Comparison of ENCODE assay signal across 10 mouse cellular contexts in the genomic region with DNA sequence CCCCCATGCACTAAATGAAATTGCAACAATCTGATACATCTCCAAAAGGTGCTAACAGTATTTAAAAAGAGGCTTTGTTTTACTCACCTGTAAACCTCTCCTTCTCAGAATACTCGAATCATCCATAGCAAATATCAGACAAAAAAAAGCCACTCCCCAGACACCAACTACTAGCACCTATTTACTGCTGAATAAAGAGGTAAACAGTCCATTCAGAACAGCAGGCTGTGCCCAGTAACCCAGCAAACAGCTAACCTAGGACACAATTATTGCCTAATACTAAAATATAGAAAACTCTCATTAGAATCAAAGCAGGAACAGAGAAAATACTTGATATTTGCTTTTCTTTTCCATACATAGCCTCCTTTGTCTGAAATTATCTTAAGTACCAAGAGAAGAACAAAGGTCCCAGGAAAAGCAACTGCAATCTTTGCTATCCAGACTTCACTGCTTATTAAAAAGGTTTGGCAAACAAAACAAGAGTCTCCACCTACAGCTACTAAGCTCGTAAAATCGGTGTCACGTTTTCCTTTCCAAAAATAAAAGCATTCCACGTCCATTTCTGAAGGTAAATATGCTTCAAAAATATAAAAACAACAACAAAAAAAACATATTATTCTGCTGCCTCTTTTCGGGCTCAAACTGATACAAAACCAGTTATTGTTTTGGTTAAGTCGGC. TPM values are rescaled to one million over a fixed set of nuclear protein-coding genes. Genes with fewer than 3 reads are reported as not detected.
DNase-seq lines count a peak whose midpoint lies in the region; ATAC-seq and TF ChIP-seq lines count a peak whose summit lies in the region.
"Had no signal": no experiment of that assay in that cellular context is flagged by ENCODE, and none has a peak within 500 bp of the region (broad histone marks: within the 10 kb centered on the region; RNA-seq: fewer than 3 reads in every experiment).

No protein-coding gene starts in this region.

- ATAC-seq in heart, embryonic 16.5 days (replicated peaks; ENCODE audit: extremely low read depth, insufficient read depth, low FRiP score) = no peak
- ATAC-seq in forebrain, postnatal 0 days = peak; percentile 19; the same call in 1 of the 2 replicates
- peak; percentile 35; the same call in 1 of the 2 replicates for ATAC-seq in midbrain, embryonic 15.5 days (replicated peaks)
- ATAC-seq in megakaryocyte, adult 5-6 weeks (ENCODE audit: poor library complexity, severe bottlenecking) = no peak
- ATAC-seq: liver, embryonic 12.5 days had no signal

- 48% methylated on average over 7 of the region's 7 CpGs for WGBS in heart, embryonic 16.5 days
- WGBS in forebrain, postnatal 0 days = 5% methylated on average over 7 of the region's 7 CpGs
- 7% methylated on average over 7 of the region's 7 CpGs for WGBS in midbrain, embryonic 15.5 days

- peaks cover 10% of the 10 kb centered on the region for H3K4me1 ChIP-seq in heart, embryonic 16.5 days (ENCODE audit: control insufficient read depth, insufficient read depth, low read length)
- peaks cover 12% of the 10 kb centered on the region; the same call in 1 of the 2 replicates for H3K4me1 ChIP-seq in forebrain, postnatal 0 days (ENCODE audit: insufficient read depth)
- H3K4me1 ChIP-seq in midbrain, embryonic 15.5 days = peaks cover 30% of the 10 kb centered on the region

- TF ChIP-seq POLR2A in brain, embryonic 14.5 days (IDR thresholded peaks at IDR 0.05; ENCODE audit: borderline replicate concordance, extremely low read depth, insufficient read depth, insufficient read length, poor library complexity, severe bottlenecking) = no peak

- H3K4me2 ChIP-seq in heart, embryonic 16.5 days (ENCODE audit: low read depth, low read length) = peak overlapping the region; percentile 57
- peak overlapping the region; percentile 63 for H3K4me2 ChIP-seq in forebrain, postnatal 0 days (ENCODE audit: low read depth)
- H3K4me2 ChIP-seq in midbrain, embryonic 15.5 days = peak overlapping the region; percentile 59
- H3K4me2 ChIP-seq: liver, embryonic 12.5 days had no signal

- no peaks in the 10 kb centered on the region for H3K36me3 ChIP-seq in heart, embryonic 16.5 days (ENCODE audit: control insufficient read depth, insufficient read depth)
- no peaks in the 10 kb centered on the region for H3K36me3 ChIP-seq in forebrain, postnatal 0 days (ENCODE audit: insufficient read depth)
- H3K36me3 ChIP-seq in midbrain, embryonic 15.5 days (replicated peaks) = no peaks in the 10 kb centered on the region
- H3K36me3 ChIP-seq: liver, embryonic 12.5 days had no signal

- no peaks in the 10 kb centered on the region for H3K27me3 ChIP-seq in heart, embryonic 16.5 days (ENCODE audit: control insufficient read depth, insufficient read depth, low read length)
- no peaks in the 10 kb centered on the region for H3K27me3 ChIP-seq in forebrain, postnatal 0 days (ENCODE audit: insufficient read depth, low read length)
- H3K27me3 ChIP-seq in midbrain, embryonic 15.5 days (replicated peaks) = no peaks in the 10 kb centered on the region
- H3K27me3 ChIP-seq: liver, embryonic 12.5 days had no signal

- H3K27ac ChIP-seq in heart, embryonic 16.5 days (ENCODE audit: low read length) = no peak overlapping the region
- H3K27ac ChIP-seq in forebrain, postnatal 0 days (ENCODE audit: low read depth, low read length) = peak overlapping the region; percentile 95
- peak overlapping the region; percentile 89 for H3K27ac ChIP-seq in midbrain, embryonic 15.5 days
- H3K27ac ChIP-seq: liver, embryonic 12.5 days had no signal

- no peak for DNase-seq in heart, postnatal 4 days
- peak; percentile 47 for DNase-seq in brain, embryonic 14.5 days (ENCODE audit: low read depth)
- peak; percentile 31 for DNase-seq in forebrain, postnatal 0 days
- DNase-seq in spleen, postnatal 36 days (ENCODE audit: low spot score in 2 of 2) = no peak
- DNase-seq in kidney, postnatal 4 days = no peak
- DNase-seq: heart, postnatal 36 days had no signal

- TF ChIP-seq CTCF in brain, embryonic 14.5 days (IDR thresholded peaks at IDR 0.05; ENCODE audit: borderline replicate concordance, extremely low read depth, insufficient read depth, insufficient read length) = no peak
- TF ChIP-seq CTCF in forebrain, postnatal 0 days (IDR thresholded peaks at IDR 0.05; ENCODE audit: low read depth) = no peak

- no peaks in the 10 kb centered on the region for H3K9me3 ChIP-seq in heart, embryonic 16.5 days (replicated peaks; ENCODE audit: control insufficient read depth, low read length)
- no peaks in the 10 kb centered on the region for H3K9me3 ChIP-seq in forebrain, postnatal 0 days (ENCODE audit: low read length)
- H3K9me3 ChIP-seq in midbrain, embryonic 15.5 days = no peaks in the 10 kb centered on the region
- H3K9me3 ChIP-seq: liver, embryonic 12.5 days had no signal

- peak overlapping the region; percentile 58 for H3K9ac ChIP-seq in heart, embryonic 16.5 days (ENCODE audit: low read length)
- H3K9ac ChIP-seq in forebrain, postnatal 0 days = peak overlapping the region; percentile 80
- H3K9ac ChIP-seq in midbrain, embryonic 15.5 days = peak overlapping the region; percentile 57
- H3K9ac ChIP-seq: liver, embryonic 12.5 days had no signal

- peak overlapping the region; percentile 36 for H3K4me3 ChIP-seq in heart, embryonic 16.5 days (ENCODE audit: low read length)
- peak overlapping the region; percentile 50 for H3K4me3 ChIP-seq in forebrain, postnatal 0 days (ENCODE audit: low read depth, low read length)
- peak overlapping the region; percentile 41 for H3K4me3 ChIP-seq in midbrain, embryonic 15.5 days
- H3K4me3 ChIP-seq: liver, embryonic 12.5 days had no signal

RNA-seq across cellular contexts. Expression of a gene that starts 58.6 kb away (rescaled TPM):
- polyA plus RNA-seq in heart, embryonic 16.5 days (2015; fragmentation: Nextera tagmentation; extraction: Ambion mirVana) = 16.3 TPM in 2 replicates
- 10 to 100 TPM; 98.2 to 98.4 TPM for total RNA-seq in heart, postnatal 4 days (2021)
- 163 and 171 TPM in 2 replicates for polyA plus RNA-seq in brain, embryonic 14.5 days (2012; rRNA removed)
- 73.6 and 95.1 TPM in 2 replicates for total RNA-seq in forebrain, postnatal 0 days (2014; rRNA removed)
- 25.7 and 36.2 TPM in 2 replicates for polyA plus RNA-seq in forebrain, postnatal 0 days (2015; fragmentation: Nextera tagmentation; extraction: Ambion mirVana)
- polyA plus RNA-seq in midbrain, embryonic 15.5 days (2015; fragmentation: Nextera tagmentation; extraction: Ambion mirVana) = 54.5 and 59.1 TPM in 2 replicates
- 22.1 and 28.7 TPM in 2 replicates for total RNA-seq in megakaryocyte, adult 5-6 weeks (2015)
- total RNA-seq in megakaryocyte, adult 5-6 weeks (2017) = 10.5 and 11.7 TPM in 2 replicates

Comparison
In these comparisons a context has a peak if more than half of its experiments do, and no peak if none do; other contexts are left out.
1. ATAC-seq: peak in forebrain, postnatal 0 days (single experiment) and midbrain, embryonic 15.5 days (single experiment); none in heart, embryonic 16.5 days (single experiment) and megakaryocyte, adult 5-6 weeks (single experiment).
2. DNase-seq: peak in brain, embryonic 14.5 days (single experiment) and forebrain, postnatal 0 days (single experiment); none in heart, postnatal 4 days (single experiment), spleen, postnatal 36 days (0 of 2) and kidney, postnatal 4 days (0 of 2).
3. Peak in every context shown above with its lines, with median percentiles within 50 percentile points of each other: H3K4me2 ChIP-seq, H3K4me3 ChIP-seq and H3K9ac ChIP-seq.